Mouse (Mus musculus) yolk sac, embryonic 10.5 days (tissue): Measurements from ENCODE around the gene Pycr1.

Experiments used
- DNase-seq: peaks from one replicate; pipeline ENCODE4 v3.0.0-alpha.2; 2017; ENCODE audit warnings: low spot score

The Pycr1 gene

GRCm38 (mm10) chr11:120626785-120627467 is 16.6 kb downstream of the Pycr1 start:
- no peak for DNase-seq

- no peak for DNase-seq
Observed at GRCm38 (mm10) chr11:120625152-120625775, 18.3 kb downstream of the Pycr1 start, which contains the start of gene Sirt7. Gene Sirt7 (minus strand): TSS chr11:120625240.

- DNase-seq, result peak; percentile 89
Observed at GRCm38 (mm10) chr11:120624680-120625111, 18.9 kb downstream of the Pycr1 start.

- peak; percentile 77 for DNase-seq
Observed at GRCm38 (mm10) chr11:120623961-120624679, 19.4 kb downstream of the Pycr1 start.

- DNase-seq, result no peak
Observed at GRCm38 (mm10) chr11:120622805-120623204, 20.8 kb downstream of the Pycr1 start.

GRCm38 (mm10) chr11:120620195-120620594 is 23.4 kb downstream of the Pycr1 start:
- DNase-seq, result no peak

GRCm38 (mm10) chr11:120618619-120619535 is 24.7 kb downstream of the Pycr1 start:
- DNase-seq, result no peak

- DNase-seq, result peak; percentile 92
Observed at GRCm38 (mm10) chr11:120617519-120618112, 26.0 kb downstream of the Pycr1 start, which contains the start of gene Pcyt2. Gene Pcyt2 (minus strand): TSS chr11:120617936.

GRCm38 (mm10) chr11:120616617-120617294 is 26.8 kb downstream of the Pycr1 start:
- DNase-seq, result peak; percentile 53

- no peak for DNase-seq
Observed at GRCm38 (mm10) chr11:120615606-120616203, 27.9 kb downstream of the Pycr1 start.

GRCm38 (mm10) chr11:120615167-120615566 is 28.4 kb downstream of the Pycr1 start:
- no peak for DNase-seq

- DNase-seq, result no peak
Observed at GRCm38 (mm10) chr11:120613976-120614375, 29.6 kb downstream of the Pycr1 start.

- DNase-seq, result no peak
Observed at GRCm38 (mm10) chr11:120613481-120613972, 30.0 kb downstream of the Pycr1 start.

- DNase-seq, result peak; percentile 61
Observed at GRCm38 (mm10) chr11:120612763-120613162, 30.8 kb downstream of the Pycr1 start.

- DNase-seq, result no peak
Observed at GRCm38 (mm10) chr11:120610477-120611046, 33.0 kb downstream of the Pycr1 start.

- DNase-seq, result no peak
Observed at GRCm38 (mm10) chr11:120609250-120609649, 34.3 kb downstream of the Pycr1 start.

GRCm38 (mm10) chr11:120608241-120609034 is 35.1 kb downstream of the Pycr1 start, which contains the start of gene Npb:
Gene Npb (plus strand): TSS chr11:120608477.
- DNase-seq, result peak; percentile 55

- DNase-seq, result no peak
Observed at GRCm38 (mm10) chr11:120606764-120607163, 36.8 kb downstream of the Pycr1 start.

- DNase-seq, result no peak
Observed at GRCm38 (mm10) chr11:120605667-120606066, 37.9 kb downstream of the Pycr1 start.
